Mouse (Mus musculus) heart, adult 2 months (tissue): ENCODE measurements around the gene Kif13a.

ENCODE experiments used
- CTCF ChIP-seq: fragments of 200-600 bp; IDR thresholded peaks from 2 replicates; pipeline ENCODE4 v1.8.1; 2022; ENCODE audit warnings: antibody characterized with exemption, mild to moderate bottlenecking, moderate library complexity
- EP300 ChIP-seq: fragments of 200-500 bp; IDR thresholded peaks from 2 replicates; pipeline ENCODE4 v1.6.1; 2011; ENCODE audit warnings: low read depth, low read length, control low read depth; ENCODE audit not compliant: insufficient read depth
- POLR2A ChIP-seq: fragments of 200-500 bp; IDR thresholded peaks from 2 replicates; pipeline ENCODE4 v1.6.1; 2011; ENCODE audit warnings: mild to moderate bottlenecking, low read depth, low read length, control low read depth; ENCODE audit not compliant: insufficient read depth

DNA sequence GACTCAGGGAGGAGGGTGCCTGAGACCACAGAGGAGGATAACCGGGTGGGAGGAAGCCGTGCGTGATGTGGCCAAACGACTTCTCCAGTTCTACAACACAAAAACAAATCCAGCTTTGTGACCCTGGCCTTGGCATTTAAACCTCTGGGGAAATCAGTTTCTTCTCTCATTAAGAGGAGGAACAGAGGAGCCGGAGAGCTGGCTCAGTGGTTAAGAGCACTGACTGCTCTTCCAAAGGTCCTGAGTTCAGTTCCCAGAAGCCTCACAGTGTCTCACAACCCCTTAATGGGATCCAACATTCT, 44.0 kb downstream of the Kif13a start:
- TF ChIP-seq CTCF (no peak), POLR2A (0 out of 2 replicates have a peak, but pooled peaks have one; percentile 10), EP300 (no peak)
